Mouse (Mus musculus) forebrain, embryonic 14.5 days (tissue): ENCODE measurements around the gene Lpar1. TPM values are rescaled to one million over a fixed set of nuclear protein-coding genes. Genes with fewer than 3 reads are reported as not detected.

ENCODE experiments used
- ATAC-seq: fragments of 200-750 bp; cut with Nextera tagmentation; 2 replicates; pipeline ENCODE4 v1.8.0; 2017; ENCODE audit warnings: mild to moderate bottlenecking, moderate library complexity
- DNase-seq: peaks from one replicate; pipeline ENCODE4 v3.0.0-alpha.2; 2015; ENCODE audit warnings: low spot score
- H3K27ac ChIP-seq: fragments of 300-500 bp; sonication (generic); 2 replicates; pipeline ENCODE4 v1.5.1; 2014; ENCODE audit warnings: low read depth, mild to moderate bottlenecking, control low read depth, low read length, moderate library complexity
- H3K27me3 ChIP-seq: fragments of 300-500 bp; sonication (generic); replicated peaks from 2 replicates; pipeline ENCODE4 v1.6.1; 2014; ENCODE audit warnings: low read length, control low read depth, mixed read lengths; ENCODE audit not compliant: control insufficient read depth, insufficient read depth
- H3K36me3 ChIP-seq: fragments of 300-500 bp; sonication (generic); 2 replicates; pipeline ENCODE4 v1.6.1; 2014; ENCODE audit warnings: low read length, control low read depth; ENCODE audit not compliant: control insufficient read depth, insufficient read depth
- H3K4me1 ChIP-seq: fragments of 300-500 bp; sonication (generic); 2 replicates; pipeline ENCODE4 v1.6.1; 2014; ENCODE audit warnings: antibody characterized with exemption, low read length, control low read depth; ENCODE audit not compliant: control insufficient read depth, insufficient read depth
- H3K4me2 ChIP-seq: fragments of 300-500 bp; sonication (generic); 2 replicates; pipeline ENCODE4 v1.6.1; 2014; ENCODE audit warnings: mild to moderate bottlenecking, control low read depth, low read length
- H3K4me3 ChIP-seq: fragments of 300-500 bp; sonication (generic); 2 replicates; pipeline ENCODE4 v1.5.1; 2014; ENCODE audit warnings: low read depth, low read length, control low read depth
- H3K9ac ChIP-seq: fragments of 300-500 bp; sonication (generic); 2 replicates; pipeline ENCODE4 v1.6.1; 2014; ENCODE audit warnings: mild to moderate bottlenecking, low read length, control low read depth, moderate library complexity
- H3K9me3 ChIP-seq: fragments of 300-500 bp; sonication (generic); replicated peaks from 2 replicates; pipeline ENCODE4 v1.6.1; 2016; ENCODE audit warnings: low read length, control low read depth, mixed read lengths; ENCODE audit not compliant: control insufficient read depth
- WGBS: fragments of 180-500 bp; shearing (Covaris S2); extraction: QIAGEN DNeasy Blood & Tissue Kit; methylation state at CpG from one replicate; pipeline ENCODE4 v1.1.7; 2014; 5-methylcytosine and 5-hydroxymethylcytosine counted together
- polyA plus RNA-seq: library from polyadenylated mRNA; unstranded; fragments of >200 nt; fragmentation: Nextera tagmentation; extraction: Ambion mirVana; gene quantifications from 2 replicates; pipeline ENCODE4 v1.2.1, GENCODE M21; 2014

Gene Lpar1
- polyA plus RNA-seq, 1 experiment from 2014 or later = 35.2 TPM

DNA sequence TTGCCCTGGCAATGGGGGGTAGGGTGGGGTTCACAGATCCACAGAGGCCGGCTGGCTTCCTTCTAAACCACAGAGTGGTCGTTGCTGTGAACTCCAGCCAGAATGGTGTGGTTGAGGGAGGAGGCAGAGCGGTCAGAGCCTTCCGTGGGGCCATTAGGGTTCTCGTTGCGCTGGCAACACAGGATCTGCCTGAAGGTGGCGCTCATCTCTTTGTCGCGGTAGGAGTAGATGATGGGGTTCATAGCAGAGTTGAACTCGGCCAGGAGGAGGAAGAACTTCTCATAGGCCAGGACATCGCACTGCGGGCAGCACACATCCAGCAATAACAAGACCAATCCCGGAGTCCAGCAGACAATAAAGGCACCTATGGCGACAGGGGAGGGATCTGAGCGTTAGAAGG lies 116.4 kb downstream of the Lpar1 start:
- Histone ChIP-seq H3K9me3 (no peaks in the 10 kb centered on the region), H3K4me2 (no peak overlapping the region), H3K4me1 (0 out of 2 replicates have a peak, but pooled peaks cover 4% of the 10 kb centered on the region), H3K27me3 (no peaks in the 10 kb centered on the region), H3K36me3 (no peaks in the 10 kb centered on the region), H3K4me3 (no peak overlapping the region), H3K9ac (no peak overlapping the region), H3K27ac (no peak overlapping the region)
- DNase-seq = no peak
- WGBS = 87% methylated on average over 15 of the region's 15 CpGs
- ATAC-seq = no peak

- no peaks in the 10 kb centered on the region for H3K9me3 ChIP-seq
- peak; percentile 70 for DNase-seq
- no peak overlapping the region for H3K27ac ChIP-seq
- H3K4me3 ChIP-seq = no peak overlapping the region
- ATAC-seq = peak; percentile 76; the same call in 1 of the 2 replicates
- H3K36me3 ChIP-seq = no peaks in the 10 kb centered on the region
- no peak overlapping the region for H3K4me2 ChIP-seq
- H3K27me3 ChIP-seq = no peaks in the 10 kb centered on the region
- H3K9ac ChIP-seq = no peak overlapping the region
- no peaks in the 10 kb centered on the region for H3K4me1 ChIP-seq
- WGBS = 74% methylated on average over 9 of the region's 9 CpGs
Measured at GRCm38 (mm10) chr4:58423276-58423930, 130.3 kb downstream of the Lpar1 start.

DNA sequence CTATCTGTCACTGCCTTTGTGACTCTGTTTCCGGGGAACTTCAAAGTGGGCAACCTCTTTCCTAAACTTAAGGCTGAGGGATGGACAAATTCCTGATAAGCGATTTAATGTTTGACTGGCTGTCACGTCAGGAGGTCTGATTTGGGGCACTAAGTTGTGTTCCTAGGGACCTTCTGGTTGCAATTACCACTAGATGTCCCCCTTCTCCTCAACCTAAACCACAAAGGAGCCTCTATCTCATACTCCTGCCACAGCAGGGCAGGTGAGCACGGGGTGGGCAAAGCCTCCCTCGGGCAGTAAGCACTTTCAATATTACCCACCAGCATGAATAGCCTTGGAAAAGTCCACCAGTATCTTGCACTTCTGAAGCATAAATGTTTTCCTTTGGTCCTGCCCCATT lies 134.5 kb downstream of the Lpar1 start:
- H3K4me1 ChIP-seq = no peaks in the 10 kb centered on the region
- no peak overlapping the region for H3K9ac ChIP-seq
- H3K9me3 ChIP-seq = no peaks in the 10 kb centered on the region
- no peak for ATAC-seq
- H3K36me3 ChIP-seq = no peaks in the 10 kb centered on the region
- H3K27ac ChIP-seq = no peak overlapping the region
- 45% methylated on average over 5 of the region's 5 CpGs for WGBS
- no peaks in the 10 kb centered on the region for H3K27me3 ChIP-seq
- no peak for DNase-seq
- H3K4me3 ChIP-seq = no peak overlapping the region
- H3K4me2 ChIP-seq = no peak overlapping the region

- H3K36me3 ChIP-seq = no peaks in the 10 kb centered on the region
- no peaks in the 10 kb centered on the region for H3K9me3 ChIP-seq
- H3K4me1 ChIP-seq = no peaks in the 10 kb centered on the region
- H3K27me3 ChIP-seq = no peaks in the 10 kb centered on the region
- H3K4me2 ChIP-seq = no peak overlapping the region
- no peak overlapping the region for H3K4me3 ChIP-seq
- H3K9ac ChIP-seq = no peak overlapping the region
- DNase-seq (peak; percentile 59), ATAC-seq (no peak; the same call in 1 of the 2 replicates)
- H3K27ac ChIP-seq = no peak overlapping the region
- 63% methylated on average over 4 of the region's 4 CpGs for WGBS
Measured at GRCm38 (mm10) chr4:58417319-58417718, 136.4 kb downstream of the Lpar1 start.

DNA sequence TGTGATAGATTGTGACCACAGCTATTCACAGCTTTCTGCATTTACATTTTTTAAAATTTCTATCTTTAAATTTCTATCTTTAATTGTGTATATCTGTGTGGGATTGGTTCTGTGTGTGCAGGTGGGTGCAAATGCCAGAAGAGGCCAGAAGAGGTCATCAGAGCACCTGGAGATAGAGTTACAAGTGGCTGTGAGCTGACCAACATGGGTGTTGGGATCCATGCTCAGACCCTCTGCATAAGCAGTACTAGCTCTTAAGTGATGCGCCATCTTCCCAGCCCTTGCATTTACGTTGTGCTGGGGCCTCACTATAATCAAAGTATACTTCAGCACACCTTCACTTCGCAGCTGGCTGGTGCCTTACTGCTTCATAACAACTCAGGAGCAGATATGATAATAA lies 138.2 kb downstream of the Lpar1 start:
- DNase-seq (no peak), ATAC-seq (no peak)
- H3K27ac ChIP-seq = no peak overlapping the region
- no peak overlapping the region for H3K4me3 ChIP-seq
- no peak overlapping the region for H3K9ac ChIP-seq
- no peaks in the 10 kb centered on the region for H3K36me3 ChIP-seq
- H3K27me3 ChIP-seq = no peaks in the 10 kb centered on the region
- no peaks in the 10 kb centered on the region for H3K9me3 ChIP-seq
- 92% methylated on average over 3 of the region's 3 CpGs for WGBS
- no peaks in the 10 kb centered on the region for H3K4me1 ChIP-seq
- H3K4me2 ChIP-seq = no peak overlapping the region

GRCm38 (mm10) chr4:58413188-58414185 lies 140.2 kb downstream of the Lpar1 start:
- H3K36me3 ChIP-seq = no peaks in the 10 kb centered on the region
- no peak overlapping the region for H3K27ac ChIP-seq
- no peak overlapping the region for H3K4me2 ChIP-seq
- no peak overlapping the region for H3K9ac ChIP-seq
- no peaks in the 10 kb centered on the region for H3K9me3 ChIP-seq
- no peak overlapping the region for H3K4me3 ChIP-seq
- no peak for ATAC-seq
- WGBS = 84% methylated on average over 13 of the region's 13 CpGs
- no peak for DNase-seq
- no peaks in the 10 kb centered on the region for H3K4me1 ChIP-seq
- no peaks in the 10 kb centered on the region for H3K27me3 ChIP-seq

DNA sequence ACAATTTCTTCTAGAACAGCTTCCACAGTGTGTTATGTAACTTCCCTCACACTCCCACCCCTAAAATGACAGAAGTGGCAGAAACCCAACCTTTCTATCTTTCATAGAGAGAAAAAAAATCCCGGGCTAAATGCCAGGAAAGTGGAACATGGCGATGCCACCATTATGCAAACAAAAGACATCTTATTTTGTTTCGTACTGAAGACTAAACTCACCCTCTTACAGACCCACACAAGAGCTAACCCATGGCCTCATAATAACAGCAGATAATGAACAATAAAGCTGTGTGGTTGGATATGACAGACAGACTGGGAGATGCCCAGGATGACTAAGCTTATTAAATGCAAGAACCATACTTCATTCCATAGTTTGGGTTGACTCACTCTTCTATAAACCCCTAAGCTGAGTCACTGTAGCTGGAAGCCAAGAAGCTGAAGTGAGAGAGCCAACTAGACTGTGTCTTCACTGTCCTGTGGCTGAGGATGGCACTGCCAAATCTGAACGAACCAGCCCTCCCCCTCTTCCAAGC lies 151.7 kb downstream of the Lpar1 start:
- Histone ChIP-seq H3K36me3 (no peaks in the 10 kb centered on the region), H3K4me1 (no peaks in the 10 kb centered on the region), H3K9me3 (no peaks in the 10 kb centered on the region), H3K9ac (no peak overlapping the region), H3K27ac (no peak overlapping the region), H3K27me3 (no peaks in the 10 kb centered on the region), H3K4me3 (no peak overlapping the region), H3K4me2 (no peak overlapping the region)
- 73% methylated on average over 4 of the region's 4 CpGs for WGBS
- no peak for ATAC-seq
- DNase-seq = peak; percentile 52

- no peak overlapping the region for H3K9ac ChIP-seq
- DNase-seq (peak; percentile 81), ATAC-seq (peak; percentile 76; the same call in 1 of the 2 replicates)
- H3K4me3 ChIP-seq = no peak overlapping the region
- no peaks in the 10 kb centered on the region for H3K4me1 ChIP-seq
- no peak overlapping the region for H3K4me2 ChIP-seq
- H3K27me3 ChIP-seq = no peaks in the 10 kb centered on the region
- H3K9me3 ChIP-seq = no peaks in the 10 kb centered on the region
- H3K36me3 ChIP-seq = no peaks in the 10 kb centered on the region
- no peak overlapping the region for H3K27ac ChIP-seq
- 81% methylated on average over 12 of the region's 12 CpGs for WGBS
Measured at GRCm38 (mm10) chr4:58400861-58401341, 152.8 kb downstream of the Lpar1 start.
